Mouse (Mus musculus): ENCODE results near the gene Fmo3.

GRCm38 (mm10) chr1:162912085-162912484 lies 72.2 kb downstream of the Fmo3 start:
- no peak for TF ChIP-seq GATA1 (IDR thresholded peaks at IDR 0.05; ENCODE audit: borderline replicate concordance, low read length)
- TF ChIP-seq FLI1 (IDR thresholded peaks at IDR 0.05; ENCODE audit: low read length), result no peak

Data from megakaryocyte, embryonic 14.5 days (primary cell).